Mouse (Mus musculus): ENCODE data around the gene Fam89b. TPM values are rescaled to one million over a fixed set of nuclear protein-coding genes. Genes with fewer than 3 reads are reported as not detected.

Gene Fam89b
- polyA plus RNA-seq (2015; fragmentation: Nextera tagmentation; extraction: Ambion mirVana): 68.1 and 82.4 TPM in 2 replicates

DNA sequence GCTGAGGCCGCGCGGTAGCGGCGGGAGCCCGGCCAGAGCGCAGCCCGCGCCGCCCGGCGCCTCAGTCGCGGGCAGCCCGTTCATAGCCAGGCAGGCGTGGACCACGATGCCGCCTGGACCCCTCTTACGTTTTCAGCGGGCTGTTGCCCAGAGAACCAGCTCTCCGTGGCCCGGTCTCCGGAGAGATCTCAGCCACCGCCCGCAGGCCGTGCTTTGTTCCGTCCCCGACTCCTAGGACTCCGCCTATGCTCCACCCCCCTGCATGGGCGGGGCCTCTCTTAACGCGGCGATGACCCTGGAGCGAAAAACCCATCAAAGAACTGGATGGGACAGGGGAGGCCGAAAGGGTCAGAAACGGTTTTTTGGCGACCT is at the start of gene Fam89b:
Gene Fam89b (minus strand): TSS at position 210 of the 372 bp plus-strand sequence.
- Histone ChIP-seq H3K4me3 (peak within 1 kb of the TSS; percentile 78), H3K36me3 (peaks cover 5% of the 10 kb centered on the region; the same call in 1 of the 2 replicates), H3K9me3 (replicated peaks) (no peaks in the 10 kb centered on the region), H3K4me2 (peak within 1 kb of the TSS; percentile 84), H3K4me1 (replicated peaks) (peaks cover 59% of the 10 kb centered on the region), H3K9ac (peak within 1 kb of the TSS; percentile 94), H3K27me3 (no peaks in the 10 kb centered on the region), H3K27ac (peak within 1 kb of the TSS; percentile 93)
- WGBS: under 1% methylated on average over 35 of the region's 37 CpGs
- peak; percentile 72 for ATAC-seq (replicated peaks; ENCODE audit: insufficient number of reproducible peaks, insufficient read depth, low FRiP score, low read depth)

DNA sequence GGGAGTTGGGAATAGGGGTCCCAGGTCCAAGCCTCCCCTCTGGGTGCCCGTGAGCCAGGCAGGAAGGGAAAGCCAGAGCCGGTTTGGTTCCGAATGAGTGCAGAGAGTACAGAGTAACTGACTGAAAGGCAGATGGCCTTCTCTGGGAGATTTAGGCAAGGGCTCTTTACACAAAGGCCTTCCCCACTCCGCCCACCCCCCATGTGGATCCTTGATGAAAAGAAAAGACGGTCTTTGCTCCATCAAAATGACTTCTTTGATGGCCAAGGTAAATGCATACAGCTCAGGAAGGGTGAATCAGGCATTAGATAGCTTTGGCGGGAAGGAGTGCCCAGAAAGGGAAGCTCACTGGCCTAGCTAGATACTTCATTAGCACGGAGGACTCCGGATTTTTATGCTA is 48.9 kb upstream of the Fam89b start:
- H3K27ac ChIP-seq: no peak overlapping the region
- no peaks in the 10 kb centered on the region for H3K9me3 ChIP-seq (replicated peaks)
- H3K4me1 ChIP-seq (replicated peaks): no peaks in the 10 kb centered on the region
- no peak overlapping the region for H3K9ac ChIP-seq
- H3K4me2 ChIP-seq: no peak overlapping the region
- WGBS: 56% methylated on average over 8 of the region's 8 CpGs
- H3K36me3 ChIP-seq: no peaks in the 10 kb centered on the region
- ATAC-seq (replicated peaks; ENCODE audit: insufficient number of reproducible peaks, insufficient read depth, low FRiP score, low read depth): no peak
- H3K4me3 ChIP-seq: no peak overlapping the region
- no peaks in the 10 kb centered on the region for H3K27me3 ChIP-seq

DNA sequence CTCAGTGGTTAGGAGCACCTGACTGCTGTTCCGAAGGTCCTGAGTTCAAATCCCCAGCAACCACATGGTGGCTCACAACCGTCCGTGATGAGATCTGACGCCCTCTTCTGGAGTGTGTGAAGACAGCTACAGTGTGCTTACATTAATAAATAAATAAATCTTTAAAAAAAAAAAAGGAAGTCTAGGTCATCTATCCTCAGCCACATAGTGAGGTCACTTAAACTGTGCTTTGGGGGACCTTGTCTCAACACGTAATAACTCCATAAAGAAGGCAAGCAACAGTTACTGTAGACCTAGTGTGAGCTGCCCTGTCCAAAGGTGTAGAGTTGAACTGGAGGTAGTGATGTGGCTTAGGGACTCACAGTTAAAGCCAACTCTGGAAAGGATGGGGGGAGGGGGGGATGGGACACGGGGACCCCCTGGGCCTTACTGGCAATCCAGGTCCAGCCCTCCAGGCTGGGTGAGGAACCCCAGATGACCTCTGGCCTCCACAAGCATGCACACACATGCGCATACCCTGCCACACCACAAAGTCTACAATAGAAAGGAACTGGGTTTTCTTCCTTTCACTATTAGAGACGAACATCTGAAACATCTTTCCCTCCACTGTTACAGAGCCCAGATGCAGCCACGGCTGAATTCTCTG is 48.1 kb upstream of the Fam89b start:
- no peaks in the 10 kb centered on the region for H3K4me1 ChIP-seq (replicated peaks)
- no peaks in the 10 kb centered on the region for H3K9me3 ChIP-seq (replicated peaks)
- no peak overlapping the region for H3K4me3 ChIP-seq
- H3K9ac ChIP-seq: no peak overlapping the region
- no peak for ATAC-seq (replicated peaks; ENCODE audit: insufficient number of reproducible peaks, insufficient read depth, low FRiP score, low read depth)
- H3K36me3 ChIP-seq: no peaks in the 10 kb centered on the region
- H3K27ac ChIP-seq: no peak overlapping the region
- H3K27me3 ChIP-seq: no peaks in the 10 kb centered on the region
- WGBS: 78% methylated on average over 9 of the region's 9 CpGs
- no peak overlapping the region for H3K4me2 ChIP-seq

GRCm38 (mm10) chr19:5770925-5771860 is 41.7 kb upstream of the Fam89b start, which contains the start of gene Scyl1:
Gene Scyl1, minus strand, starts transcription at chr19:5771419.
- peak within 1 kb of the TSS; percentile 92 for H3K4me3 ChIP-seq
- H3K9ac ChIP-seq: peak within 1 kb of the TSS; percentile 96
- peaks cover 32% of the 10 kb centered on the region for H3K36me3 ChIP-seq
- 1% methylated on average over 64 of the region's 64 CpGs for WGBS
- H3K4me1 ChIP-seq (replicated peaks): peaks cover 12% of the 10 kb centered on the region
- no peaks in the 10 kb centered on the region for H3K9me3 ChIP-seq (replicated peaks)
- H3K4me2 ChIP-seq: peak within 1 kb of the TSS; percentile 93
- peak; percentile 96 for ATAC-seq (replicated peaks; ENCODE audit: insufficient number of reproducible peaks, insufficient read depth, low FRiP score, low read depth)
- H3K27ac ChIP-seq: peak within 1 kb of the TSS; percentile 91
- no peaks in the 10 kb centered on the region for H3K27me3 ChIP-seq

DNA sequence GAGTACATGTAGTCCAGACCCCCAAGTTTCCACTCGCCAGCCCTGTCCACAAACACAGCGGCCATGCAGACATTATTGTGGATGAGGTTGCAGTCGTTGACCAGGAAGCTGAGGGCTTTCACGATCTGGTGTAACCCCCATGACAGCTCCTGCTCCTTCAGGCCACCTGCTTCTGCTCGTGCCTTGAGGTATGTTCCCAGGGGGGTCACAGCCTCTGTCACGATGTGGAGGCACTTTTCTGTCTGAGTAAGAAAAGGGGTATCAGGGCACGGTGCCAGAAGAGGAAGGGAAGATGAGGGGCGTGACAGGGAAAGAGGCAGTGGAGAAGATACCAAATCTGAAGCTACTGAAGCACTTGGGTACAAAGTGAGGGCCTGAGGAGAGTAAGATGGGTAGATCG is 40.9 kb upstream of the Fam89b start:
- Histone ChIP-seq H3K27me3 (no peaks in the 10 kb centered on the region), H3K36me3 (peaks cover 40% of the 10 kb centered on the region), H3K4me2 (peak overlapping the region; percentile 93), H3K9me3 (replicated peaks) (no peaks in the 10 kb centered on the region), H3K27ac (peak overlapping the region; percentile 91), H3K4me1 (replicated peaks) (peaks cover 12% of the 10 kb centered on the region), H3K4me3 (peak overlapping the region; percentile 92), H3K9ac (peak overlapping the region; percentile 96)
- 43% methylated on average over 9 of the region's 9 CpGs for WGBS
- ATAC-seq (replicated peaks; ENCODE audit: insufficient number of reproducible peaks, insufficient read depth, low FRiP score, low read depth): no peak

DNA sequence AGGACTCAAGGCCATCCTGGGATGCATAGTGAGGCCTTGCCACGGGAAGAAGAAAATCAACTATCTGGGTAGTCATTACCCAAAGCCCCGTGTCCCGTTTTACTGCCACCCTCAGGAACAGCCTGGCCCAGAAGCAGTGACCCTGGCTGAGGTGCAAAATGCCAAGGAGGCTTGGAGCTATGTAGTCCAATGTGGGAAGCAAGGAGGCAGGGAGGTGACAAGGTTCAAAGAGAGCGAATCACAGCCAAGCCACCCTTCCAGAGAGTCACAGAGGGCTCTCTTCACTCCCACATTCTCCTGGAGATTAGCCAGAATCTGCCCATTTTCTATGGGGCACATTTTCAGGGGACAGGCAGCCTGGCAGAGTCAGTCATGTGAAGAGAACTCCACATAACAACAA is 37.8 kb upstream of the Fam89b start:
- H3K9me3 ChIP-seq (replicated peaks): no peaks in the 10 kb centered on the region
- no peak overlapping the region for H3K27ac ChIP-seq
- H3K4me2 ChIP-seq: no peak overlapping the region
- WGBS: 84% methylated on average over 4 of the region's 4 CpGs
- peaks cover 67% of the 10 kb centered on the region for H3K36me3 ChIP-seq
- no peak overlapping the region for H3K9ac ChIP-seq
- ATAC-seq (replicated peaks; ENCODE audit: insufficient number of reproducible peaks, insufficient read depth, low FRiP score, low read depth): no peak
- H3K4me1 ChIP-seq (replicated peaks): peaks cover 12% of the 10 kb centered on the region
- H3K4me3 ChIP-seq: no peak overlapping the region
- H3K27me3 ChIP-seq: no peaks in the 10 kb centered on the region

DNA sequence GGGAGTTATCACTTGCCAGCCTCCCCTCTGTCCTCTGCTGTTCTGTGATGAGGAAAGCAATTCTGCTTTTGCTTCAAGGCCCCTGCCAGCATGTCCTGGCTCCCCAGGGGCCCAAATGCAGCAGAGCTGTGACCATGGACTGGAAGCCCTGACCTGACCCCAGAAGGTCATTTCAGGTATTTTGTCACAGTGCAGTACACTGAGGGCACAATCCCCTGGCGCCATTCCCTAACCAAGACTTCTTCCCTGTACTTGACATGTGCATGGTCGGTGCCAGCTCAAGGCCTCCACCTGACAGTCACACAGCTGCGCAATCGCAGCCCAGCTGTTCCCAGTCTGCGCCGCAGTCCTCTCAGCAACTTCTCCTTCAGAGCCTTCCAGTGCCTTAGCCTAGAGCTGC is 33.7 kb upstream of the Fam89b start:
- Histone ChIP-seq H3K27ac (no peak overlapping the region), H3K4me1 (replicated peaks) (no peaks in the 10 kb centered on the region; the same call in 1 of the 2 replicates), H3K27me3 (0 out of 2 replicates have a peak, but pooled peaks cover 6% of the 10 kb centered on the region), H3K4me2 (no peak overlapping the region), H3K9ac (no peak overlapping the region), H3K36me3 (peaks cover 91% of the 10 kb centered on the region), H3K4me3 (no peak overlapping the region), H3K9me3 (replicated peaks) (no peaks in the 10 kb centered on the region)
- ATAC-seq (replicated peaks; ENCODE audit: insufficient number of reproducible peaks, insufficient read depth, low FRiP score, low read depth): no peak
- WGBS: 94% methylated on average over 6 of the region's 6 CpGs

- Histone ChIP-seq H3K4me2 (no peak overlapping the region), H3K36me3 (peaks cover 60% of the 10 kb centered on the region), H3K27me3 (peaks cover 22% of the 10 kb centered on the region; the same call in 1 of the 2 replicates), H3K27ac (no peak overlapping the region), H3K9me3 (replicated peaks) (no peaks in the 10 kb centered on the region), H3K4me1 (replicated peaks) (peaks cover 17% of the 10 kb centered on the region), H3K9ac (no peak overlapping the region), H3K4me3 (no peak overlapping the region)
- 88% methylated on average over 14 of the region's 14 CpGs for whole genome bisulfite sequencing
- ATAC-seq (replicated peaks; ENCODE audit: insufficient number of reproducible peaks, insufficient read depth, low FRiP score, low read depth): no peak
Measured at GRCm38 (mm10) chr19:5758878-5759403, 29.5 kb upstream of the Fam89b start.

GRCm38 (mm10) chr19:5756991-5757636 is 27.7 kb upstream of the Fam89b start:
- no peaks in the 10 kb centered on the region for H3K9me3 ChIP-seq (replicated peaks)
- no peak overlapping the region for H3K27ac ChIP-seq
- peaks cover 17% of the 10 kb centered on the region for H3K4me1 ChIP-seq (replicated peaks)
- H3K4me3 ChIP-seq: peak overlapping the region; percentile 28
- H3K4me2 ChIP-seq: peak overlapping the region; percentile 56
- peaks cover 33% of the 10 kb centered on the region for H3K27me3 ChIP-seq
- H3K36me3 ChIP-seq: peaks cover 50% of the 10 kb centered on the region
- ATAC-seq (replicated peaks; ENCODE audit: insufficient number of reproducible peaks, insufficient read depth, low FRiP score, low read depth): peak; percentile 24
- H3K9ac ChIP-seq: peak overlapping the region; percentile 40
- 19% methylated on average over 36 of the region's 36 CpGs for WGBS

DNA sequence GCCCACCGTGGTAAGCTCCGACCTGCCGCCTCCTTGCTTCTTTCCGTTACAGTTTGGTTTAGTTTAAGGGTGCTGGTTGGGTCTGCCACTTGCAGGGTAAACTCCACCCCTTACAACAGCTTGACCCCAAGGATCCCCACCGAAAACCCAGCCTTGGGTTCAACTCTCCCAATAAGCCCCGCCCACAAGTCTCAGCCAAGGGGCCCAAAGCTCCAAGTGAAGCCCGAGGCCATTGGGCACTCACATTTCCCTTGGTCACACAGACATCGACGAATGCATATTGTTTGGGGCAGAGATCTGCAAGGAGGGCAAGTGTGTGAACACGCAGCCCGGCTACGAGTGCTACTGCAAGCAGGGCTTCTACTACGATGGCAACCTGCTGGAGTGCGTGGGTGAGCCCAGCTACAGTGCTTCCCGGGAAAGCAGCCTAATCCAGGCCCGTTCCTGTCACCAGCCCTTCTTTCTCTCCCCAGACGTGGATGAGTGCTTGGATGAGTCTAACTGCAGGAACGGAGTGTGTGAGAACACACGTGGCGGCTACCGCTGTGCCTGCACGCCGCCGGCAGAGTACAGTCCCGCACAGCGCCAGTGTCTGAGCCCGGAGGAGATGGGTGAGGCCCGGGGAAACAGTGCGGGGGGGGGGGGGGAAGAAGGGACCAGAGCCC is 27.0 kb upstream of the Fam89b start:
- Histone ChIP-seq H3K4me2 (peak overlapping the region; percentile 56), H3K4me1 (replicated peaks) (peaks cover 22% of the 10 kb centered on the region), H3K27me3 (peaks cover 40% of the 10 kb centered on the region), H3K9me3 (replicated peaks) (no peaks in the 10 kb centered on the region), H3K9ac (peak overlapping the region; percentile 40), H3K4me3 (peak overlapping the region; percentile 28), H3K27ac (no peak overlapping the region; the same call in 1 of the 2 replicates), H3K36me3 (peaks cover 46% of the 10 kb centered on the region)
- WGBS: 19% methylated on average over 27 of the region's 29 CpGs
- peak; percentile 47; the same call in 1 of the 2 replicates for ATAC-seq (replicated peaks; ENCODE audit: insufficient number of reproducible peaks, insufficient read depth, low FRiP score, low read depth)
